Mouse (Mus musculus) limb, embryonic 11.5 days (tissue): Measurements from ENCODE around the gene Ppil4. TPM values are rescaled to one million over a fixed set of nuclear protein-coding genes. Genes with fewer than 3 reads are reported as not detected.
"Not testable (repeated sequence)": the region's sequence is repeated elsewhere in the genome, so short reads cannot be mapped to it uniquely, and the experiment has no call there.

Experiments used
- ATAC-seq: fragments of 200-750 bp; cut with Nextera tagmentation; 2 replicates; pipeline ENCODE4 v1.8.0; 2017; ENCODE audit warnings: low read depth; ENCODE audit not compliant: insufficient number of reproducible peaks, low FRiP score, low TSS enrichment
- DNase-seq: peaks from one replicate; pipeline ENCODE4 v3.0.0-alpha.2; 2015; ENCODE audit warnings: low spot score
- H3K27ac ChIP-seq: fragments of 300-500 bp; sonication (generic); replicated peaks from 2 replicates; pipeline ENCODE4 v1.5.1; 2014; ENCODE audit warnings: low read depth, mild to moderate bottlenecking, low read length
- H3K27me3 ChIP-seq: fragments of 300-500 bp; sonication (generic); 2 replicates; pipeline ENCODE4 v1.6.1; 2014; ENCODE audit warnings: mild to moderate bottlenecking, low read length, mixed read lengths; ENCODE audit not compliant: control insufficient read depth, insufficient read depth
- H3K36me3 ChIP-seq: fragments of 300-500 bp; sonication (generic); 2 replicates; pipeline ENCODE4 v1.6.1; 2014; ENCODE audit warnings: mild to moderate bottlenecking, low read length, moderate library complexity, mixed read lengths; ENCODE audit not compliant: control insufficient read depth, insufficient read depth
- H3K4me1 ChIP-seq: fragments of 300-500 bp; sonication (generic); 2 replicates; pipeline ENCODE4 v1.6.1; 2014; ENCODE audit warnings: low read length, mixed read lengths; ENCODE audit not compliant: control insufficient read depth, insufficient read depth
- H3K4me2 ChIP-seq: fragments of 300-500 bp; sonication (generic); 2 replicates; pipeline ENCODE4 v1.6.1; 2014; ENCODE audit warnings: low read depth, mild to moderate bottlenecking, moderate library complexity; ENCODE audit not compliant: severe bottlenecking
- H3K4me3 ChIP-seq: fragments of 300-500 bp; sonication (generic); 2 replicates; pipeline ENCODE4 v1.5.1; 2014; ENCODE audit warnings: low read depth, low read length
- H3K9ac ChIP-seq: fragments of 300-500 bp; sonication (generic); 2 replicates; pipeline ENCODE4 v1.6.1; 2014; ENCODE audit warnings: mild to moderate bottlenecking, low read length
- H3K9me3 ChIP-seq: fragments of 300-500 bp; sonication (generic); 2 replicates; pipeline ENCODE4 v1.6.1; 2016; ENCODE audit warnings: low read length; ENCODE audit not compliant: control insufficient read depth
- WGBS: fragments of 180-500 bp; shearing (Covaris S2); extraction: QIAGEN DNeasy Blood & Tissue Kit; methylation state at CpG from one replicate; pipeline ENCODE4 v1.1.7; 2014; 5-methylcytosine and 5-hydroxymethylcytosine counted together
- polyA plus RNA-seq: library from polyadenylated mRNA; unstranded; fragments of >200 nt; fragmentation: Nextera tagmentation; extraction: Ambion mirVana; gene quantifications from 2 replicates; pipeline ENCODE4 v1.2.1, GENCODE M21; 2014

Ppil4 gene
- polyA plus RNA-seq: 46.9 and 51.7 TPM in 2 replicates

GRCm38 (mm10) chr10:7792751-7793385 lies at the start of gene Ppil4, which contains the start of gene Ginm1:
TSS of gene Ppil4 (plus strand) at chr10:7792891.
TSS of gene Ginm1 (minus strand) at chr10:7792824.
- DNase-seq (peak; percentile 91), ATAC-seq (peak; percentile 90)
- Histone ChIP-seq H3K4me3 (peak within 1 kb of the TSS; percentile 73), H3K9me3 (no peaks in the 10 kb centered on the region), H3K27me3 (no peaks in the 10 kb centered on the region), H3K36me3 (peaks cover 2% of the 10 kb centered on the region; the same call in 1 of the 2 replicates), H3K4me1 (peaks cover 5% of the 10 kb centered on the region; the same call in 1 of the 2 replicates), H3K27ac (peak within 1 kb of the TSS; percentile 14; the same call in 1 of the 2 replicates), H3K4me2 (peak within 1 kb of the TSS; percentile 86), H3K9ac (peak within 1 kb of the TSS; percentile 89)
- under 1% methylated on average over 52 of the region's 52 CpGs for WGBS

DNA sequence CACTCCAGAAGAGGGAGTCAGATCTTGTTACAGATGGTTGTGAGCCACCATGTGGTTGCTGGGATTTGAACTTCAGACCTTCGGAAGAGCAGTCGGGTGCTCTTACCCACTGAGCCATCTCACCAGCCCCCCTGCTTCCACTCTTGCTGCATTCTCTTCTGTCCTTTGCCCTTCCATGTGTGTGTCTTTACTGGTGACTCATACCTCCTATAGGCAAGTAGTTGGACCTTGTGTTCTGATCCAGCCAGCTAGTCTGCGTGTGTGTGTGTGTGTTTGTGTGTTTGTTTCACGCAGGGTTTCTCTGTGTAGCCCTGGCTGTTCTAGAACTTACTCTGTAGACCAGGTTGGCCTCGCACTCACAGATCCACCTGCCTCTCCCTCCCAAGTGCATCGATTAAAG lies 47.2 kb upstream of the Ppil4 start:
- WGBS: 91% methylated on average over 6 of the region's 6 CpGs
- not testable (repeated sequence) for H3K9me3 ChIP-seq, ATAC-seq, DNase-seq, H3K27ac ChIP-seq, H3K4me3 ChIP-seq, H3K4me2 ChIP-seq, H3K27me3 ChIP-seq, H3K9ac ChIP-seq, H3K4me1 ChIP-seq, H3K36me3 ChIP-seq

DNA sequence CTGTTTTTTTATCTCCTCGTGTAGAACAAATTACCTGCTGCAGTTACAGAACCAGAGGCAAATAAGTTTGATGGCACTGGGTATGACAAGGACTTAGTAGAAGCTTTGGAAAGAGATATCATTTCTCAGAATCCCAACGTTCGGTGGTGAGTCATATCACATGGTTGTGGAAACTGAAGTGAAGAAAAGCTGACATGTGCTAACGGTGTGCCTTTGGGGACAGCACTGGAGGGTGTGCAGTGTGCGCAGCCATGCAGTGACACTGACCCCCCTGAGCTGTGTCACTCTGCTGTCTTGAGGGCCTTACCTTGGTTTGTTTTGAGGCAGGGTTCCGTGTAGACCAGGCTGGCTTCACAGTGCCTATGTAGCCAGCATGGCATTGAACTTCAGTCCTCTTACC lies 43.9 kb upstream of the Ppil4 start:
- Histone ChIP-seq H3K4me2 (no peak overlapping the region), H3K9me3 (no peaks in the 10 kb centered on the region), H3K27ac (no peak overlapping the region), H3K4me3 (no peak overlapping the region), H3K36me3 (peaks cover 5% of the 10 kb centered on the region; the same call in 1 of the 2 replicates), H3K27me3 (no peaks in the 10 kb centered on the region), H3K4me1 (no peaks in the 10 kb centered on the region), H3K9ac (no peak overlapping the region)
- WGBS: 89% methylated on average over 6 of the region's 6 CpGs
- no peak for ATAC-seq
- DNase-seq: no peak

DNA sequence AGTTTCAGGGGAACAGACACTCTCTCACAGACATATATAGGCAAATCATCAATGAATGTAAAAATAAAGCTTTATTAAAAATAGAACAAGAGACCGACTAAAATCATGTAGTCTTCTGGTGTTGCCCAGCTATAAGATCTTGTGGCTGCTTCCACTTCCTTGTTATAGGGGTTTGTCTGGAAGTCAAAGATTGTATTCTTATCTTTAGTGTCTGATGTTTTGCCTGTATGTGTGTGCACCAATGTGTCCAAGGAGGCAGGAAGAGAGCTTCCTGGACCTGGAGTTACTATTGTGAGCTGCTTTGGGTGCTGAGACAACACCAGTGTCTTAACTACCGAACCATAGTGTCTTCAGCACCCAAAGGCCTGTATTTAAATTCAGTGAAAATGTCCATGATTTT lies 35.1 kb upstream of the Ppil4 start:
- no peak for DNase-seq
- ATAC-seq: no peak
- no peaks in the 10 kb centered on the region for H3K27me3 ChIP-seq
- H3K9me3 ChIP-seq: no peaks in the 10 kb centered on the region
- no peak overlapping the region for H3K4me2 ChIP-seq
- no peaks in the 10 kb centered on the region for H3K4me1 ChIP-seq
- H3K36me3 ChIP-seq: peaks cover 7% of the 10 kb centered on the region; the same call in 1 of the 2 replicates
- H3K27ac ChIP-seq: no peak overlapping the region
- H3K9ac ChIP-seq: no peak overlapping the region
- no peak overlapping the region for H3K4me3 ChIP-seq
- 93% methylated on average over 2 of the region's 2 CpGs for WGBS

GRCm38 (mm10) chr10:7772346-7772745 lies 20.3 kb upstream of the Ppil4 start:
- no peaks in the 10 kb centered on the region for H3K27me3 ChIP-seq
- no peak for ATAC-seq
- no peaks in the 10 kb centered on the region for H3K9me3 ChIP-seq
- H3K27ac ChIP-seq: no peak overlapping the region
- H3K4me1 ChIP-seq: no peaks in the 10 kb centered on the region
- no peak overlapping the region for H3K4me3 ChIP-seq
- H3K36me3 ChIP-seq: peaks cover 17% of the 10 kb centered on the region; the same call in 1 of the 2 replicates
- H3K9ac ChIP-seq: no peak overlapping the region
- H3K4me2 ChIP-seq: no peak overlapping the region
- 95% methylated on average over 4 of the region's 4 CpGs for WGBS
- DNase-seq: no peak

- ATAC-seq (no peak), DNase-seq (no peak)
- WGBS: 100% methylated on average over 1 of the region's 1 CpGs
Observed at GRCm38 (mm10) chr10:7772769-7773168, 19.9 kb upstream of the Ppil4 start.

DNA sequence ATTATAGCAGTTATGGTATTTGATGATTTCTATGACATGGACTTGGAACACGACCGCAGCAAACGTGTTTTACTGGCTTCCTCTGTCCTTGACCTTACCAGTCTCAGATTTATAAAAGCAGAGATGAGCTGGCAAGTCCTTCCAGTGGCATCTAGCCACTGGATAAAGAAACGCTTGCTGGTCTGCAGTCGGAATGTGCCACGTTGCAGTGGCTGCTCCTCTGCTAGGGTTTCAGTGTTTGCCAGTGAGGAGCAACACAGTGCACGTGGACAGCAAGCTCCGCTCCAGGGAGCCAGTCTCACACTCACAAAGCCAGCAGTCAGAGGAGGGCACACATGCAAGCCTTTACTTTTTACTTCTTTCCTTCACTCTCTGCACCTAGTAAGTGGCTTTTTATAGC lies 17.3 kb upstream of the Ppil4 start:
- 92% methylated on average over 8 of the region's 8 CpGs for WGBS
- no peaks in the 10 kb centered on the region for H3K4me1 ChIP-seq
- peaks cover 10% of the 10 kb centered on the region; the same call in 1 of the 2 replicates for H3K36me3 ChIP-seq
- DNase-seq (no peak), ATAC-seq (no peak)
- H3K27me3 ChIP-seq: no peaks in the 10 kb centered on the region
- H3K27ac ChIP-seq: no peak overlapping the region
- no peaks in the 10 kb centered on the region for H3K9me3 ChIP-seq
- no peak overlapping the region for H3K4me3 ChIP-seq
- H3K9ac ChIP-seq: no peak overlapping the region
- H3K4me2 ChIP-seq: no peak overlapping the region

More at GRCm38 (mm10) chr10:7772769-7773168, 19.9 kb upstream of the Ppil4 start:
- Histone ChIP-seq H3K9me3 (no peaks in the 10 kb centered on the region), H3K36me3 (peaks cover 17% of the 10 kb centered on the region; the same call in 1 of the 2 replicates), H3K27me3 (no peaks in the 10 kb centered on the region), H3K4me2 (no peak overlapping the region), H3K4me3 (no peak overlapping the region), H3K9ac (no peak overlapping the region), H3K27ac (no peak overlapping the region), H3K4me1 (no peaks in the 10 kb centered on the region)

GRCm38 (mm10) chr10:7778361-7778760 lies 14.3 kb upstream of the Ppil4 start:
- no peaks in the 10 kb centered on the region for H3K27me3 ChIP-seq
- H3K4me3 ChIP-seq: no peak overlapping the region
- peaks cover 6% of the 10 kb centered on the region; the same call in 1 of the 2 replicates for H3K36me3 ChIP-seq
- WGBS: 96% methylated on average over 3 of the region's 3 CpGs
- H3K27ac ChIP-seq: no peak overlapping the region
- ATAC-seq (no peak), DNase-seq (no peak)
- H3K4me1 ChIP-seq: no peaks in the 10 kb centered on the region
- no peak overlapping the region for H3K9ac ChIP-seq
- no peak overlapping the region for H3K4me2 ChIP-seq
- H3K9me3 ChIP-seq: no peaks in the 10 kb centered on the region
